Mouse (Mus musculus): Measurements from ENCODE around the gene Neurod2.

DNA sequence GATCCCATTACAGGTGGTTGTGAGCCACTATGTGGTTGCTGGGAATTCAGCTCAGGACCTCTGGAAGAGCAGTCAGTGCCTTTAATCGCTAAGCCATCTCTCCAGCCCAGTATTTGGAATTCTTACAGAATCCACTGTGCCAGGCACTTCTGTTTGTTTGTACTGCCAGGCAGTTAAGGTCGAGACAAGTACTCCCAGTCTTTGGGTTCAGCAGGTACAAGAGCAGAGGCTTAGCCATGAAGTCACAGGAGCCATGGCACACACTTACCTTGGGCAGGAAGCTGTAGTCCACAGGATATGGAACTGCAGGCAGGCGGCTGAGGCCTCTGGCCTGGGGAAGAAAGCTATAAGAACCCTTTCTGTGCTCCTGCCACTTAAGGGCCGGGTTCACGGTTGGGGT is 34.4 kb upstream of the Neurod2 start:
- TF ChIP-seq CTCF (IDR thresholded peaks at IDR 0.05; ENCODE audit: control insufficient read depth, insufficient read depth, low read length): no peak
- no peak for TF ChIP-seq POLR2A (IDR thresholded peaks at IDR 0.05; ENCODE audit: borderline replicate concordance, control insufficient read depth, low read depth, low read length)

Measured in bone marrow, adult 2 months (tissue).